Mouse (Mus musculus) hindbrain, embryonic 14.5 days (tissue): Measurements from ENCODE around the gene Cacna1s. TPM values are rescaled to one million over a fixed set of nuclear protein-coding genes. Genes with fewer than 3 reads are reported as not detected.
A peak's percentile ranks its signal among the peaks of the same experiment; 100 is the strongest.

ENCODE experiments used
- ATAC-seq: fragments of 200-750 bp; cut with Nextera tagmentation; 2 replicates; pipeline ENCODE4 v1.8.0; 2017; ENCODE audit warnings: moderate number of reproducible peaks, mild to moderate bottlenecking, moderate TSS enrichment, moderate library complexity; ENCODE audit not compliant: low FRiP score
- DNase-seq: peaks from one replicate; pipeline ENCODE4 v3.0.0-alpha.2; 2015; ENCODE audit warnings: low spot score
- H3K27ac ChIP-seq: fragments of 300-500 bp; sonication (generic); 2 replicates; pipeline ENCODE4 v1.5.1; 2014; ENCODE audit warnings: mild to moderate bottlenecking, moderate library complexity
- H3K27me3 ChIP-seq: fragments of 300-500 bp; sonication (generic); 2 replicates; pipeline ENCODE4 v1.6.1; 2014; ENCODE audit warnings: mild to moderate bottlenecking, low read length, mixed read lengths; ENCODE audit not compliant: control insufficient read depth, insufficient read depth
- H3K36me3 ChIP-seq: fragments of 300-500 bp; sonication (generic); replicated peaks from 2 replicates; pipeline ENCODE4 v1.6.1; 2014; ENCODE audit not compliant: control insufficient read depth, insufficient read depth
- H3K4me1 ChIP-seq: fragments of 300-500 bp; sonication (generic); replicated peaks from 2 replicates; pipeline ENCODE4 v1.6.1; 2014; ENCODE audit warnings: antibody characterized with exemption, low read length, mixed read lengths; ENCODE audit not compliant: control insufficient read depth, insufficient read depth
- H3K4me2 ChIP-seq: fragments of 300-500 bp; sonication (generic); replicated peaks from 2 replicates; pipeline ENCODE4 v1.6.1; 2014; ENCODE audit warnings: mild to moderate bottlenecking, moderate library complexity
- H3K4me3 ChIP-seq: fragments of 300-500 bp; sonication (generic); replicated peaks from 2 replicates; pipeline ENCODE4 v1.5.1; 2014; ENCODE audit warnings: mild to moderate bottlenecking, low read length
- H3K9ac ChIP-seq: fragments of 300-500 bp; sonication (generic); 2 replicates; pipeline ENCODE4 v1.6.1; 2014
- H3K9me3 ChIP-seq: fragments of 300-500 bp; sonication (generic); 2 replicates; pipeline ENCODE4 v1.6.1; 2016; ENCODE audit warnings: low read length; ENCODE audit not compliant: control insufficient read depth
- WGBS: fragments of 180-500 bp; shearing (Covaris S2); extraction: QIAGEN DNeasy Blood & Tissue Kit; methylation state at CpG from one replicate; pipeline ENCODE4 v1.1.7; 2014; 5-methylcytosine and 5-hydroxymethylcytosine counted together
- polyA plus RNA-seq: library from polyadenylated mRNA; unstranded; fragments of >200 nt; fragmentation: Nextera tagmentation; extraction: Ambion mirVana; gene quantifications from 2 replicates; pipeline ENCODE4 v1.2.1, GENCODE M21; 2014

Gene Cacna1s
- polyA plus RNA-seq, 1 experiment from 2014 or later = 0.17 TPM

GRCm38 (mm10) chr1:136094807-136095206 lies 42.3 kb downstream of the Cacna1s start:
- no peaks in the 10 kb centered on the region for H3K9me3 ChIP-seq
- no peaks in the 10 kb centered on the region for H3K36me3 ChIP-seq
- DNase-seq (no peak), ATAC-seq (no peak)
- no peak overlapping the region for H3K4me3 ChIP-seq
- no peaks in the 10 kb centered on the region for H3K27me3 ChIP-seq
- WGBS = 84% methylated on average over 5 of the region's 5 CpGs
- no peaks in the 10 kb centered on the region for H3K4me1 ChIP-seq
- H3K4me2 ChIP-seq = no peak overlapping the region
- no peak overlapping the region for H3K9ac ChIP-seq
- H3K27ac ChIP-seq = no peak overlapping the region

- Histone ChIP-seq H3K27ac (no peak overlapping the region), H3K36me3 (no peaks in the 10 kb centered on the region), H3K27me3 (no peaks in the 10 kb centered on the region), H3K4me2 (no peak overlapping the region), H3K9me3 (no peaks in the 10 kb centered on the region), H3K4me1 (peaks cover 5% of the 10 kb centered on the region), H3K9ac (no peak overlapping the region), H3K4me3 (no peak overlapping the region)
- 82% methylated on average over 4 of the region's 4 CpGs for WGBS
- DNase-seq (no peak), ATAC-seq (no peak)
These were observed 49.5 kb downstream of the Cacna1s start for GRCm38 (mm10) chr1:136102094-136102493.

- Histone ChIP-seq H3K27me3 (no peaks in the 10 kb centered on the region), H3K4me1 (peaks cover 5% of the 10 kb centered on the region), H3K4me3 (no peak overlapping the region), H3K9ac (no peak overlapping the region), H3K9me3 (no peaks in the 10 kb centered on the region), H3K4me2 (no peak overlapping the region), H3K27ac (no peak overlapping the region), H3K36me3 (no peaks in the 10 kb centered on the region)
- ATAC-seq = no peak
- DNase-seq = no peak
- WGBS = 60% methylated on average over 3 of the region's 3 CpGs
These were observed 50.0 kb downstream of the Cacna1s start for GRCm38 (mm10) chr1:136102551-136102950.

GRCm38 (mm10) chr1:136102981-136103380 lies 50.4 kb downstream of the Cacna1s start:
- 54% methylated on average over 2 of the region's 2 CpGs for WGBS
- H3K27me3 ChIP-seq = no peaks in the 10 kb centered on the region
- no peak overlapping the region for H3K27ac ChIP-seq
- H3K36me3 ChIP-seq = no peaks in the 10 kb centered on the region
- peak; percentile 51; the same call in 1 of the 2 replicates for ATAC-seq
- DNase-seq = no peak
- no peaks in the 10 kb centered on the region for H3K9me3 ChIP-seq
- peaks cover 5% of the 10 kb centered on the region for H3K4me1 ChIP-seq
- no peak overlapping the region for H3K4me2 ChIP-seq
- no peak overlapping the region for H3K4me3 ChIP-seq
- no peak overlapping the region for H3K9ac ChIP-seq

GRCm38 (mm10) chr1:136103696-136104095 lies 51.1 kb downstream of the Cacna1s start:
- no peak overlapping the region for H3K4me3 ChIP-seq
- ATAC-seq = no peak
- H3K9ac ChIP-seq = no peak overlapping the region
- H3K9me3 ChIP-seq = no peaks in the 10 kb centered on the region
- H3K4me2 ChIP-seq = no peak overlapping the region
- no peak for DNase-seq
- H3K36me3 ChIP-seq = no peaks in the 10 kb centered on the region
- H3K27me3 ChIP-seq = no peaks in the 10 kb centered on the region
- no peak overlapping the region for H3K27ac ChIP-seq
- H3K4me1 ChIP-seq = peaks cover 5% of the 10 kb centered on the region
- 74% methylated on average over 7 of the region's 7 CpGs for WGBS

GRCm38 (mm10) chr1:136104741-136105140 lies 52.2 kb downstream of the Cacna1s start:
- ATAC-seq (no peak), DNase-seq (peak; percentile 37)
- H3K4me1 ChIP-seq = peaks cover 5% of the 10 kb centered on the region
- H3K27me3 ChIP-seq = no peaks in the 10 kb centered on the region
- 40% methylated on average over 4 of the region's 4 CpGs for WGBS
- 0 out of 2 replicates have a peak overlapping the region, but pooled peaks have one; percentile 6 for H3K9ac ChIP-seq
- no peak overlapping the region for H3K27ac ChIP-seq
- no peaks in the 10 kb centered on the region for H3K36me3 ChIP-seq
- no peak overlapping the region for H3K4me2 ChIP-seq
- H3K4me3 ChIP-seq = no peak overlapping the region
- no peaks in the 10 kb centered on the region for H3K9me3 ChIP-seq

- H3K36me3 ChIP-seq = no peaks in the 10 kb centered on the region
- no peak for ATAC-seq
- H3K9ac ChIP-seq = no peak overlapping the region
- H3K9me3 ChIP-seq = no peaks in the 10 kb centered on the region
- no peak overlapping the region for H3K4me2 ChIP-seq
- DNase-seq = no peak
- H3K4me3 ChIP-seq = no peak overlapping the region
- WGBS = 87% methylated on average over 2 of the region's 2 CpGs
- H3K4me1 ChIP-seq = peaks cover 4% of the 10 kb centered on the region; the same call in 1 of the 2 replicates
- no peak overlapping the region for H3K27ac ChIP-seq
- H3K27me3 ChIP-seq = no peaks in the 10 kb centered on the region
These were observed 56.9 kb downstream of the Cacna1s start for GRCm38 (mm10) chr1:136109464-136109863.

- DNase-seq = no peak
- 32% methylated on average over 3 of the region's 3 CpGs for WGBS
These were observed 63.6 kb downstream of the Cacna1s start for GRCm38 (mm10) chr1:136116183-136116582.

GRCm38 (mm10) chr1:136117069-136117468 lies 64.5 kb downstream of the Cacna1s start:
- DNase-seq = no peak

More at GRCm38 (mm10) chr1:136116183-136116582, 63.6 kb downstream of the Cacna1s start:
- H3K27me3 ChIP-seq = no peaks in the 10 kb centered on the region
- no peak overlapping the region for H3K9ac ChIP-seq
- no peaks in the 10 kb centered on the region for H3K9me3 ChIP-seq
- no peak overlapping the region for H3K27ac ChIP-seq
- peaks cover 7% of the 10 kb centered on the region for H3K4me1 ChIP-seq
- ATAC-seq = no peak
- H3K36me3 ChIP-seq = no peaks in the 10 kb centered on the region
- no peak overlapping the region for H3K4me3 ChIP-seq
- no peak overlapping the region for H3K4me2 ChIP-seq

GRCm38 (mm10) chr1:136118875-136119274 lies 66.3 kb downstream of the Cacna1s start:
- WGBS = 32% methylated on average over 8 of the region's 8 CpGs
- no peak for ATAC-seq

More at GRCm38 (mm10) chr1:136117069-136117468, 64.5 kb downstream of the Cacna1s start:
- no peaks in the 10 kb centered on the region for H3K9me3 ChIP-seq
- no peaks in the 10 kb centered on the region for H3K36me3 ChIP-seq
- H3K4me1 ChIP-seq = peaks cover 7% of the 10 kb centered on the region
- H3K9ac ChIP-seq = no peak overlapping the region
- H3K4me2 ChIP-seq = no peak overlapping the region
- no peak overlapping the region for H3K4me3 ChIP-seq
- no peaks in the 10 kb centered on the region for H3K27me3 ChIP-seq
- WGBS = 88% methylated on average over 9 of the region's 9 CpGs
- no peak for ATAC-seq
- no peak overlapping the region for H3K27ac ChIP-seq

More at GRCm38 (mm10) chr1:136118875-136119274, 66.3 kb downstream of the Cacna1s start:
- peaks cover 7% of the 10 kb centered on the region for H3K4me1 ChIP-seq
- no peak overlapping the region for H3K27ac ChIP-seq
- no peaks in the 10 kb centered on the region for H3K36me3 ChIP-seq
- H3K27me3 ChIP-seq = no peaks in the 10 kb centered on the region
- no peak for DNase-seq
- H3K9me3 ChIP-seq = no peaks in the 10 kb centered on the region
- no peak overlapping the region for H3K4me3 ChIP-seq
- no peak overlapping the region for H3K4me2 ChIP-seq
- no peak overlapping the region for H3K9ac ChIP-seq
